Comparison of ENCODE assay signal across 11 mouse cellular contexts in the genomic region with DNA sequence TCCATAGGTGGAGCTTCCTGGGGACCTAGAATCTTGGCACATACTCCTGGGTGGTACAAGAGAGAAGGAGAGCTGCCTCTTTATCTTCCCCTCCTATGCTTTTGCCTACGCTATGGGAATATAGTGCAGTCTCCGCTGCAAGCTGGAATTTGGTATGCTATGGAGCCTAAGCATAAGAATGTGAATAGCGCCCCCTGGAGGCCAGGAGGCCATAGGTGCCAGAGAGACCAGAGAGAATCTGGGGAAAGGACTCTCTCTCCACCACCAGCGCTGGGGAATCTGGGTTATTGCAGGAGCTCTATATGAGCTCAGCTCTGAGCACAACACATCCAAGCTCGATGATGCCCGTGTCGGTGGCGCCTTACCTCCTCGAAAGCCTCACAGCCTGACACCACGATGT. TPM values are rescaled to one million over a fixed set of nuclear protein-coding genes. Genes with fewer than 3 reads are reported as not detected.
A peak's percentile ranks its signal among the peaks of the same experiment; 100 is the strongest.
DNase-seq lines count a peak whose midpoint lies in the region; ATAC-seq and TF ChIP-seq lines count a peak whose summit lies in the region.
"Had no signal": no experiment of that assay in that cellular context is flagged by ENCODE, and none has a peak within 500 bp of the region (broad histone marks: within the 10 kb centered on the region; RNA-seq: fewer than 3 reads in every experiment).

No protein-coding gene starts in this region.

- WGBS in kidney, adult 2 months: 85% methylated on average over 10 of the region's 10 CpGs

- peaks cover 7% of the 10 kb centered on the region; the same call in 1 of the 2 replicates for H3K36me3 ChIP-seq in kidney, adult 2 months (ENCODE audit: control insufficient read depth, insufficient read depth, low read length)

- DNase-seq in kidney, adult 2 months: no peak
- DNase-seq in kidney, adult 9 months: no peak
- DNase-seq in thymus, postnatal 4 days: peak; percentile 56
- no peak for DNase-seq in thymus, postnatal 10 days (ENCODE audit: low spot score in 2 of 2)
- DNase-seq in induced T-regulatory cell, adult 2 months (ENCODE audit: low read depth): peak; percentile 57
- DNase-seq in cerebellum, adult 9-10 months: no peak
- DNase-seq in kidney, adult 18-20 months: no peak
- DNase-seq: cerebellum, adult 18-20 months; lung, postnatal 14 days had no signal

- no peak for ATAC-seq in monocyte, adult 5-6 weeks (replicated peaks; ENCODE audit: insufficient number of reproducible peaks, low FRiP score, low TSS enrichment, poor library complexity, severe bottlenecking)

- H3K4me3 ChIP-seq in kidney, adult 2 months (ENCODE audit: insufficient read depth, low read depth, low read length): no peak overlapping the region
- H3K4me3 ChIP-seq: hindbrain, embryonic 12.5 days had no signal

- no peaks in the 10 kb centered on the region for H3K27me3 ChIP-seq in kidney, adult 2 months (replicated peaks; ENCODE audit: control insufficient read depth, insufficient read depth, low read length)
- H3K27me3 ChIP-seq: hindbrain, embryonic 12.5 days had no signal

- no peak overlapping the region for H3K27ac ChIP-seq in kidney, adult 2 months (ENCODE audit: insufficient read depth, low read depth, low read length)
- H3K27ac ChIP-seq: hindbrain, embryonic 12.5 days had no signal

- TF ChIP-seq CTCF in kidney, adult 2 months (conservative IDR thresholded peaks at IDR 0.05; ENCODE audit: insufficient read depth, insufficient read length, low read depth, low read length): peak; percentile 62

- TF ChIP-seq POLR2A in kidney, adult 2 months (IDR thresholded peaks at IDR 0.05; ENCODE audit: low read depth, low read length): no peak

- H3K4me1 ChIP-seq in kidney, adult 2 months (ENCODE audit: control insufficient read depth, insufficient read depth, low read length): peaks cover 5% of the 10 kb centered on the region; the same call in 1 of the 2 replicates

RNA-seq across cellular contexts. Expression of a gene that starts 14.0 kb away (rescaled TPM):
- polyA plus RNA-seq in kidney, adult 2 months (2012; rRNA removed): 257 and 403 TPM in 2 replicates
- total RNA-seq in monocyte, adult 5-6 weeks (2017): 44.9 to 78.1 TPM (median 60.4 TPM) in 3 replicates

RNA-seq across cellular contexts. Expression of a gene that starts 21.1 kb away (rescaled TPM):
- 1.0 and 2.1 TPM in 2 replicates for polyA plus RNA-seq in kidney, adult 2 months (2012; rRNA removed)
- total RNA-seq in monocyte, adult 5-6 weeks (2017): not detected in 3 replicates
- polyA plus RNA-seq: hindbrain, embryonic 12.5 days had no signal

RNA-seq across cellular contexts. Expression of a gene that starts 50.8 kb away (rescaled TPM):
- polyA plus RNA-seq in kidney, adult 2 months (2012; rRNA removed): 83.3 and 113 TPM in 2 replicates
- not detected in 3 replicates for total RNA-seq in monocyte, adult 5-6 weeks (2017)

Comparison
In these comparisons a context has a peak if more than half of its experiments do, and no peak if none do; other contexts are left out.
1. DNase-seq: peak in thymus, postnatal 4 days (single experiment) and induced T-regulatory cell, adult 2 months (single experiment); none in kidney, adult 2 months (single experiment), kidney, adult 9 months (single experiment), thymus, postnatal 10 days (0 of 2), cerebellum, adult 9-10 months (single experiment) and kidney, adult 18-20 months (single experiment).